Mouse (Mus musculus) CH12.LX (cell line): ENCODE measurements at regions not wholly inside any gene's neighbourhood (a gene's known extent, or its start where the extent isn't known, plus 50 kb on each side); places are given as distances from the start of the nearest gene placed in this dataset.

Experiments used
- CTCF ChIP-seq, 2 experiments: IDR thresholded peaks in 1 of 2; conservative IDR thresholded peaks in 1 of 2; 2 replicates each; pipeline ENCODE4 v1.5.1; 2011 to 2012; ENCODE audit warnings: low read depth in 2 of 2, low read length in 2 of 2, improper control_type of control experiment in 1 of 2, inconsistent platforms in 1 of 2, mild to moderate bottlenecking in 1 of 2, moderate library complexity in 1 of 2
- MXI1 ChIP-seq: IDR thresholded peaks from 2 replicates; pipeline ENCODE4 v1.6.1; 2011; ENCODE audit warnings: mild to moderate bottlenecking, low read depth, low read length, improper control_type of control experiment
- POLR2A ChIP-seq: IDR thresholded peaks from 2 replicates; pipeline ENCODE4 v1.6.1; 2011; ENCODE audit warnings: low read depth, mild to moderate bottlenecking, improper control_type of control experiment, low read length
- USF1 ChIP-seq: IDR thresholded peaks from 2 replicates; pipeline ENCODE4 v1.6.1; 2014; ENCODE audit warnings: low read depth, mild to moderate bottlenecking, inconsistent platforms, low read length, improper control_type of control experiment

- TF ChIP-seq POLR2A (no peak), CTCF (conservative IDR thresholded peaks at IDR 0.05 in 1 of 2, IDR thresholded peaks at IDR 0.05 in 1 of 2; ENCODE audit: low read depth in 2 of 2, low read length in 2 of 2) (no peak), USF1 (no peak), MXI1 (no peak)
Measured at GRCm38 (mm10) chr13:112058771-112059170, 229.5 kb upstream of the Ankrd55 start.
